Mouse (Mus musculus): ENCODE results near the gene Pglyrp2.

Gene Pglyrp2

GRCm38 (mm10) chr17:32402011-32402778, 21.8 kb downstream of the Pglyrp2 start:
- DNase-seq, result no peak

- no peak for DNase-seq
Measured at GRCm38 (mm10) chr17:32396266-32396665, 27.7 kb downstream of the Pglyrp2 start.

GRCm38 (mm10) chr17:32393944-32394343, 30.0 kb downstream of the Pglyrp2 start:
- no peak for DNase-seq

GRCm38 (mm10) chr17:32389101-32389659, 34.8 kb downstream of the Pglyrp2 start, which contains the start of gene Wiz:
Wiz (minus strand) TSS chr17:32389439.
- peak; percentile 96 to 98 for DNase-seq

- DNase-seq, result peak; percentile 19 to 42
Measured at GRCm38 (mm10) chr17:32388370-32389100, 35.4 kb downstream of the Pglyrp2 start.

GRCm38 (mm10) chr17:32387986-32388369, 36.0 kb downstream of the Pglyrp2 start:
- no peak for DNase-seq

- DNase-seq, result peak; percentile 42 to 44
Measured at GRCm38 (mm10) chr17:32386659-32387432, 37.1 kb downstream of the Pglyrp2 start.

GRCm38 (mm10) chr17:32383661-32384060, 40.3 kb downstream of the Pglyrp2 start:
- DNase-seq, result no peak

GRCm38 (mm10) chr17:32382576-32382975, 41.4 kb downstream of the Pglyrp2 start:
- DNase-seq, result peak; percentile 62 to 71

- DNase-seq, result no peak
Measured at GRCm38 (mm10) chr17:32378786-32379185, 45.2 kb downstream of the Pglyrp2 start.

- no peak for DNase-seq
Measured at GRCm38 (mm10) chr17:32377137-32377536, 46.8 kb downstream of the Pglyrp2 start.

- DNase-seq, result no peak
Measured at GRCm38 (mm10) chr17:32376475-32376874, 47.5 kb downstream of the Pglyrp2 start.

- DNase-seq, result no peak
Measured at GRCm38 (mm10) chr17:32368991-32369578, 54.9 kb downstream of the Pglyrp2 start.

GRCm38 (mm10) chr17:32367706-32368105, 56.3 kb downstream of the Pglyrp2 start:
- no peak for DNase-seq

- no peak for DNase-seq
Measured at GRCm38 (mm10) chr17:32365296-32365695, 58.7 kb downstream of the Pglyrp2 start.

- no peak for DNase-seq
Measured at GRCm38 (mm10) chr17:32364850-32365249, 59.1 kb downstream of the Pglyrp2 start.

- DNase-seq, result peak; percentile 86 to 92
Measured at GRCm38 (mm10) chr17:32364331-32364730, 59.6 kb downstream of the Pglyrp2 start.

- DNase-seq, result no peak
Measured at GRCm38 (mm10) chr17:32363821-32364301, 60.1 kb downstream of the Pglyrp2 start.

GRCm38 (mm10) chr17:32362686-32363085, 61.3 kb downstream of the Pglyrp2 start:
- no peak for DNase-seq

Measured in cerebellum, adult 18-20 months (tissue).